Mouse (Mus musculus) neural tube, embryonic 11.5 days (tissue): ENCODE data around the gene Cfap73. TPM values are rescaled to one million over a fixed set of nuclear protein-coding genes. Genes with fewer than 3 reads are reported as not detected.

ENCODE experiments used
- ATAC-seq: fragments of 200-750 bp; cut with Nextera tagmentation; 2 replicates; pipeline ENCODE4 v1.8.0; 2017; ENCODE audit warnings: moderate number of reproducible peaks, mild to moderate bottlenecking, moderate TSS enrichment, moderate library complexity; ENCODE audit not compliant: insufficient read depth, low FRiP score, low TSS enrichment
- DNase-seq: peaks from one replicate; pipeline ENCODE4 v3.0.0-alpha.2; 2015; ENCODE audit warnings: low spot score
- H3K27ac ChIP-seq: fragments of 300-500 bp; sonication (generic); 2 replicates; pipeline ENCODE4 v1.5.1; 2014; ENCODE audit warnings: low read depth, mild to moderate bottlenecking, low read length
- H3K27me3 ChIP-seq: fragments of 300-500 bp; sonication (generic); 2 replicates; pipeline ENCODE4 v1.6.1; 2014; ENCODE audit warnings: mild to moderate bottlenecking, low read length, mixed read lengths; ENCODE audit not compliant: control insufficient read depth, insufficient read depth
- H3K36me3 ChIP-seq: fragments of 300-500 bp; sonication (generic); 2 replicates; pipeline ENCODE4 v1.6.1; 2014; ENCODE audit warnings: mild to moderate bottlenecking, low read length, moderate library complexity, mixed read lengths; ENCODE audit not compliant: control insufficient read depth, insufficient read depth
- H3K4me1 ChIP-seq: fragments of 300-500 bp; sonication (generic); 2 replicates; pipeline ENCODE4 v1.6.1; 2014; ENCODE audit warnings: low read length, mixed read lengths; ENCODE audit not compliant: control insufficient read depth, insufficient read depth
- H3K4me2 ChIP-seq: fragments of 300-500 bp; sonication (generic); 2 replicates; pipeline ENCODE4 v1.6.1; 2014; ENCODE audit warnings: low read depth, mild to moderate bottlenecking, moderate library complexity
- H3K4me3 ChIP-seq: fragments of 300-500 bp; sonication (generic); 2 replicates; pipeline ENCODE4 v1.5.1; 2014; ENCODE audit warnings: low read depth, low read length
- H3K9ac ChIP-seq: fragments of 300-500 bp; sonication (generic); 2 replicates; pipeline ENCODE4 v1.6.1; 2014; ENCODE audit warnings: mild to moderate bottlenecking, low read length
- H3K9me3 ChIP-seq: fragments of 300-500 bp; sonication (generic); 2 replicates; pipeline ENCODE4 v1.6.1; 2016; ENCODE audit warnings: low read length; ENCODE audit not compliant: control insufficient read depth
- WGBS: fragments of 180-500 bp; shearing (Covaris S2); extraction: QIAGEN DNeasy Blood & Tissue Kit; methylation state at CpG from one replicate; pipeline ENCODE4 v1.1.7; 2014; 5-methylcytosine and 5-hydroxymethylcytosine counted together
- polyA plus RNA-seq: library from polyadenylated mRNA; unstranded; fragments of >200 nt; fragmentation: Nextera tagmentation; extraction: Ambion mirVana; gene quantifications from 2 replicates; pipeline ENCODE4 v1.2.1, GENCODE M21; 2014

The Cfap73 gene
- polyA plus RNA-seq, 1 experiment from 2014 or later = not detected

- WGBS = 2% methylated on average over 6 of the region's 6 CpGs
- H3K9ac ChIP-seq = peak overlapping the region; percentile 42; the same call in 1 of the 2 replicates
Observed at GRCm38 (mm10) chr5:120604839-120605238, 29.2 kb downstream of the Cfap73 start.

GRCm38 (mm10) chr5:120603515-120603914, 30.5 kb downstream of the Cfap73 start:
- Histone ChIP-seq H3K4me1 (no peaks in the 10 kb centered on the region; the same call in 1 of the 2 replicates), H3K27ac (no peak overlapping the region), H3K9ac (no peak overlapping the region), H3K36me3 (no peaks in the 10 kb centered on the region), H3K9me3 (no peaks in the 10 kb centered on the region), H3K4me2 (no peak overlapping the region), H3K4me3 (no peak overlapping the region), H3K27me3 (no peaks in the 10 kb centered on the region)
- DNase-seq = no peak
- no peak for ATAC-seq
- 77% methylated on average over 7 of the region's 7 CpGs for WGBS

More at GRCm38 (mm10) chr5:120604839-120605238, 29.2 kb downstream of the Cfap73 start:
- Histone ChIP-seq H3K36me3 (no peaks in the 10 kb centered on the region; the same call in 1 of the 2 replicates), H3K27me3 (no peaks in the 10 kb centered on the region), H3K4me1 (no peaks in the 10 kb centered on the region; the same call in 1 of the 2 replicates), H3K4me2 (peak overlapping the region; percentile 50), H3K9me3 (no peaks in the 10 kb centered on the region), H3K4me3 (peak overlapping the region; percentile 26), H3K27ac (0 out of 2 replicates have a peak overlapping the region, but pooled peaks have one; percentile 34)
- peak; percentile 85 for DNase-seq
- ATAC-seq = no peak

DNA sequence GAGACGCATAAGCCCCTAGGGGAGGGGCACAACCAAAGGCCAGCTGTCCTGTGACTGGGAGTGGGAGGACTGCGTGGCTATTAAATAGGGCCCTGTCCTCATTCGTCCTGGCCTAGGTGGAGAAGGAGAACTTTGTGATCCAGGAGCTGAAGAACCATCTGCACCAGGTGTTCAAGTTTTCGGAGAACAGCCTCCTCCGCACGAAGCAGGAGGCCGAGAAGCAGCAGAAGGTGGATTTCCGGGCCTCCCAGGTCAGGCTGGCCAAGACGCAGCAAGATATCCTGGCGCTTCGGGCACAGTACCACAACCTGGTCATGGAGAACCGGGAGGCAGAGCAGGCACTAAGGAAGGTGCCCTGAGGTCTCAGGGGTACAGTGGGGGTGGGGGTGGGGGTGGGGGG, 31.8 kb downstream of the Cfap73 start:
- Histone ChIP-seq H3K4me1 (no peaks in the 10 kb centered on the region; the same call in 1 of the 2 replicates), H3K9ac (no peak overlapping the region), H3K27me3 (no peaks in the 10 kb centered on the region), H3K4me2 (no peak overlapping the region), H3K36me3 (no peaks in the 10 kb centered on the region), H3K9me3 (no peaks in the 10 kb centered on the region), H3K27ac (no peak overlapping the region), H3K4me3 (no peak overlapping the region)
- DNase-seq (no peak), ATAC-seq (no peak)
- 93% methylated on average over 12 of the region's 12 CpGs for WGBS

- no peaks in the 10 kb centered on the region; the same call in 1 of the 2 replicates for H3K4me1 ChIP-seq
- DNase-seq = peak; percentile 49
- no peaks in the 10 kb centered on the region for H3K36me3 ChIP-seq
- no peak overlapping the region for H3K4me3 ChIP-seq
- no peaks in the 10 kb centered on the region for H3K9me3 ChIP-seq
- H3K4me2 ChIP-seq = no peak overlapping the region
- H3K27me3 ChIP-seq = no peaks in the 10 kb centered on the region
- 50% methylated on average over 11 of the region's 11 CpGs for WGBS
- ATAC-seq = no peak
- H3K9ac ChIP-seq = no peak overlapping the region
- H3K27ac ChIP-seq = peak overlapping the region; percentile 1; the same call in 1 of the 2 replicates
Observed at GRCm38 (mm10) chr5:120600946-120601668, 32.9 kb downstream of the Cfap73 start.

- Histone ChIP-seq H3K36me3 (no peaks in the 10 kb centered on the region), H3K4me3 (no peak overlapping the region), H3K27ac (no peak overlapping the region), H3K4me2 (no peak overlapping the region), H3K9ac (no peak overlapping the region), H3K27me3 (no peaks in the 10 kb centered on the region), H3K4me1 (no peaks in the 10 kb centered on the region), H3K9me3 (no peaks in the 10 kb centered on the region)
- DNase-seq = no peak
- 94% methylated on average over 6 of the region's 6 CpGs for WGBS
- ATAC-seq = no peak
Observed at GRCm38 (mm10) chr5:120599625-120600024, 34.4 kb downstream of the Cfap73 start.

GRCm38 (mm10) chr5:120594485-120594884, 39.5 kb downstream of the Cfap73 start:
- ATAC-seq (no peak), DNase-seq (no peak)
- no peaks in the 10 kb centered on the region for H3K36me3 ChIP-seq
- no peaks in the 10 kb centered on the region for H3K27me3 ChIP-seq
- 83% methylated on average over 6 of the region's 6 CpGs for WGBS
- no peak overlapping the region for H3K4me2 ChIP-seq
- H3K9ac ChIP-seq = no peak overlapping the region
- no peaks in the 10 kb centered on the region for H3K4me1 ChIP-seq
- H3K9me3 ChIP-seq = no peaks in the 10 kb centered on the region
- H3K4me3 ChIP-seq = no peak overlapping the region
- no peak overlapping the region for H3K27ac ChIP-seq

GRCm38 (mm10) chr5:120592141-120592540, 41.9 kb downstream of the Cfap73 start:
- no peak overlapping the region for H3K9ac ChIP-seq
- DNase-seq = no peak
- WGBS = 68% methylated on average over 7 of the region's 7 CpGs
- H3K27ac ChIP-seq = no peak overlapping the region
- ATAC-seq = no peak
- H3K4me1 ChIP-seq = peaks cover 3% of the 10 kb centered on the region; the same call in 1 of the 2 replicates
- H3K4me3 ChIP-seq = no peak overlapping the region
- H3K27me3 ChIP-seq = no peaks in the 10 kb centered on the region
- no peaks in the 10 kb centered on the region for H3K9me3 ChIP-seq
- no peak overlapping the region for H3K4me2 ChIP-seq
- no peaks in the 10 kb centered on the region for H3K36me3 ChIP-seq

DNA sequence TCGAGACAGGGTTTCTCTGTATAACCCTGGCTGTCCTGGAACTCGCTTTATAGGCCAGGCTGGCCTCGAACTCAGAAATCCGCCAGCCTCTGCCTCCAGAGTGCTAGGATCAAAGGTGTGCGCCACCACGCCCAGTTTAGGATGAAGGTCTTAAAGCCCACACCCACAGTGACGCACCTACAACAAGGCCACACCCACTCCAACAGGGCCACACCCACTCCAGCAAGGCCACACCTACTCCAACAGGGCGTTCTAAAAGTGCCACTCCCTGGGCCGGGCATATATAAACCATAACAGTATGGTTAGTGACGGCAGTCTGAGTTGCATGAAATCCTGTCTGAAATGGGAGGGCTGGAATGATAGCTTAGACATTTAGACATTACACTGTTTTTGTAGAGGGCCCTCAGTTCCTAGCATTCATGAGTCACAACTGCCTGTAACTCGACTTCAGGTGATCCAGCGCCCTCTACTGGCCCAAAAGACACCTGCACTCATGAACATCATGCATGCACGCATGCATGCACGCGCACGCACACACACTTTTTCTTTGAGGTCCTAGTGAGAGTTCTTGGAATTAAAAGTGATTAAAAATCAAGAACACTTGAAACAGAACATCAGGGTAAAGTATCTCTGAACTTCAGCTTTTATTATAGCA, 43.6 kb downstream of the Cfap73 start:
- Histone ChIP-seq H3K9me3 (no peaks in the 10 kb centered on the region), H3K9ac (no peak overlapping the region), H3K27ac (no peak overlapping the region), H3K4me2 (no peak overlapping the region), H3K27me3 (no peaks in the 10 kb centered on the region), H3K36me3 (no peaks in the 10 kb centered on the region), H3K4me3 (no peak overlapping the region), H3K4me1 (peaks cover 8% of the 10 kb centered on the region; the same call in 1 of the 2 replicates)
- ATAC-seq = no peak
- 79% methylated on average over 16 of the region's 16 CpGs for WGBS
- peak; percentile 30 for DNase-seq
